Mouse (Mus musculus) spleen, embryonic (tissue): ENCODE results near the gene Runx2.

Source experiments
- CTCF ChIA-PET: fragments of 350-600 bp; sonication (Branson Sonifier 250); formaldehyde crosslinking; loops from one replicate; lab custom pipeline; 2022; lab: Charles Lee

Gene Runx2

GRCm38 (mm10) chr17:44631577-44631976 lies 183.0 kb downstream of the Runx2 start:
- CTCF ChIA-PET, result no interaction called here

- CTCF ChIA-PET, result interaction anchor here (0.7 kb wide), 1 partner anchor 25 kb away, joined by 3 read pairs; no protein-coding TSS in a partner anchor
These were observed 187.3 kb downstream of the Runx2 start for GRCm38 (mm10) chr17:44627317-44627716.

GRCm38 (mm10) chr17:44623707-44624106 lies 190.9 kb downstream of the Runx2 start:
- CTCF ChIA-PET, result no interaction called here

- CTCF ChIA-PET, result no interaction called here
These were observed 191.3 kb downstream of the Runx2 start for GRCm38 (mm10) chr17:44623271-44623670.

DNA sequence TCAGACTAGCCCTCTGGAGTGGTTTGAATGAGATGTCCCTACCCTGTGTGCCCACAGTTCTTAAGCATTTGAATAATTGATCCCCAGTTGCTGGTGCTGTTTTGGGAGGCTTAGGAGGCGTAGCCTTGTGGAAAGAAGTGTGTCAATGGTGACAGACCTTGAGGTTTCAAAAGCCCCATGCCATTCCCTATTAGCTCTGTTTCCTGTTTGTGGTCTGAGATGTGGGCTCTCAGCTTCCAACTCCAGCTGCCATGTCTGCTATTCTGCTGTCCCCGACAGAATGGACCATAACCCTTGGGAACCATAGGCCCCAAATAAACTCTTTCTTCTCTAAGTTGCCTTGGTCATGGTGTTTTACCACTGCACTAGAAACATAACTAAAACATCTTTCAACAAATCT lies 194.1 kb downstream of the Runx2 start:
- CTCF ChIA-PET, result no interaction called here

DNA sequence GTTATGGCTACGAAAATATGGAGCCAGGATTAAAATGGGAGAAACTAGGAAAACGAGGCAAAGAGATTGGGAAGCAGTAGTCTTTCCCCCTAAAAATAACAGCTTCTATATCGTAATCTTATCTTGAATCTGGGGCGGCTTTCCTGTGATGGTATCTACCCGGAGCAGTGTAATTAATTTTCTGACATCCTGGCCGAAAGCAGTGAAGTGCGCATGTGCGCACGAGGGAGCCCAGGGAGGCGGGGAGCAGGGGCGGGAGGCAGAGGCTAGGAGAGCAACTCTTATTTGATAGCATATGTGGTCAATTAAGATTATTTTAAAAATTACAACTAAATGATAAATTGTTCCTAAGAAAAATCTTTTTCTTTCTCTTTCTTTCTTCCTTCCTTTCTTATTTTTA lies 195.9 kb downstream of the Runx2 start:
- CTCF ChIA-PET, result no interaction called here

DNA sequence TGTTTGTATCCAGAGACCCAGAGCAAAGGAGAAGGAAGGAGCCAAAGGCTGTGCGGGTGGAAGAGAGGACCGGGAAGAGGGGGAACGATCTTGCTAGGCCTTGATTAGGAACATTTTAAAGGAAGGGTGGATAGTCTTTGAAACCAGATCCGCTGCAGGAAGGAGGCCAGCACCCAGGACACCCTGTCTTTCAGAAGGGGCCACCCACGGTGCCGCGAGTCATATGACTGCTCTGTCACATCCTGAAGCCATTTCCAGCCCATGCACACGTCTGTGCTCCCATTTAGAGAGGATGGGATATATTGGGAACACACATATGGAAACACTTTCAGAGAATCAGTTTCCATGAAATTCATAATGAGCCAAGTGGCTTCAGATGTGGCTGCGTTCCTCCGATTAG lies 196.4 kb downstream of the Runx2 start:
- CTCF ChIA-PET, result no interaction called here

DNA sequence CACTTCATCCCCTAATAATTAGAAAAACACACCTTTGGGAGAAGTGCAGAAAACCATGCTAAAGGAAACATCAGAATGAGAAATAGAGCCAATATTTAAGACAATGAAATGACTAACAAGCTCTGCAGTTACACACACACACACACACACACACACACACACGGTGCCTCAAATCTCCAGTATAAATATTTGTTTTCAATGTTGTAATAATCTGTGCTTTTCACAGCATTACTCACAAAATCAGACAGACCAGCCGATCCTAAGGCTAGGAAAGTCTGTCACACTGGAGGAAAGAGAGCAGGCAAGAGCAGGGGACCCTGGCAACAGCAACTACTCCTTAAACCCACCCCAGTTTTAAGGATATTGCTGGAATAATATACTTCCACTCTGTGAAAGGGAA lies 196.9 kb downstream of the Runx2 start:
- CTCF ChIA-PET, result no interaction called here

DNA sequence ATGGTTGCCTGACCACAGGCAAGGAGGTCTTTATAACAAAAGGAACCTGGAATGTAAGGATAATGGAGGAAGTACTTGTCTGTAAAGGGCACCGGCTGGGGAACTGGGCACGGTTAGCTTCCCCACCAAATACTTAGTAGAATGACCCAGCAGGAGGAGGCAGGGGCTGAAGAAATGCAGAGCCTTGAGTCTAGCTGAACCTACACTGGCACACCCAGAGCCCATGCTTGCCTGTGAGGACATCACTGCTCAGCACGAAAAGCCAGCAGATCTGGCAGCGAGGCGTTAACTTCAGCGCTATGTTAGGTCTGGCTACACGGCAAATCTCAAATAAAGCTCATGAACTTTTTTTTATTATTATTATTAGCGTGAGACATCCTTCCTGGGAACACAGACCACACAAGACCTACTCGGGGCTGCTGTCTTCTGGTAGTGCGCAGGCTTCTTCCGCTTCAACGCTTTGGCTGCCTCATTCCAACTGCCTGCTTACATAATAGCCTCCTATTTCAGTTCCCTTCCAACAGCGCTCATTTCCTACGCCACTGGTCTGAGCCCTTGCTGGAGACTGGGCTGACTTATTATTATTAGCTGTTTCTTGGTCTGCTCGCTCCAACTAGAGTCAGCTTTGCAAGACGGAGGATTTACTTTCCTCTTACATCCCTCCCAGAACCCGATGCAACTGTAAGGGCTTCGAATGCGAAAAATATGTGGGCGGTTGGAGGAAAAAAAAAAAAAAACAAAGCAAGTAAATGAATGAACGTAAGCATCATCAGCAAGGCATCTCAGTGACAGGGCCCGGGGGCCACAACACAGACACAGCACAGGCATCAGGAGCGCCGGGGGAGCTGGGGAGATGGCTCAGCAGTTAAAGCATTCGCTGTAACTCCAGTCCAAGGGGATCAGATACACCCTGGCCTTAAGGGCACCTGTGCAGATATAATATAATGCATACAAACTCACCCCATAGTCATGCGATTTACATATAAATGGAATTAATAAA lies 200.6 kb downstream of the Runx2 start:
- CTCF ChIA-PET, result no interaction called here

- CTCF ChIA-PET, result no interaction called here
These were observed 202.0 kb downstream of the Runx2 start for GRCm38 (mm10) chr17:44612641-44613040.

- CTCF ChIA-PET, result no interaction called here
These were observed 202.6 kb downstream of the Runx2 start for GRCm38 (mm10) chr17:44612002-44612401.

GRCm38 (mm10) chr17:44611543-44611942 lies 203.1 kb downstream of the Runx2 start:
- CTCF ChIA-PET, result no interaction called here

DNA sequence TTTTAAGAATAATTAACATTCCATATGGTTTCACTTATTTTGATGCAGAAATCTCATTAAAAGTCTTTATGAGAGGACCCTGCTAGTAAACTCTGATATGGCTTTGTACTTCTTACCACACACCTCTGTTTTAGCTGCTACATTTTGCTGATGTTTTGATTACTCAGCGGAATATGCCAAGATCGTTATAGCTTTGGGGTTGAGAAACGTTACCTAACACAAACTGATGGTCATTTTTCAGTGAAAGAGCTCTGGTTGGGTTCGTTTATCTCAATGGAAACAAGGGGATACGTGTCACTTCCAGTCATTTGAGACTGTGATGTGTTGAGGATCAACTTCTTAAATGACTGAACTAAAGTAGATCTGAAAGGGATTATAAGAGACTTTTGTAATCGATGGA lies 203.8 kb downstream of the Runx2 start:
- CTCF ChIA-PET, result no interaction called here

GRCm38 (mm10) chr17:44609897-44610641 lies 204.5 kb downstream of the Runx2 start:
- CTCF ChIA-PET, result no interaction called here

- CTCF ChIA-PET, result no interaction called here
These were observed 205.2 kb downstream of the Runx2 start for GRCm38 (mm10) chr17:44609356-44609755.

- CTCF ChIA-PET, result no interaction called here
These were observed 205.7 kb downstream of the Runx2 start for GRCm38 (mm10) chr17:44608907-44609306.

DNA sequence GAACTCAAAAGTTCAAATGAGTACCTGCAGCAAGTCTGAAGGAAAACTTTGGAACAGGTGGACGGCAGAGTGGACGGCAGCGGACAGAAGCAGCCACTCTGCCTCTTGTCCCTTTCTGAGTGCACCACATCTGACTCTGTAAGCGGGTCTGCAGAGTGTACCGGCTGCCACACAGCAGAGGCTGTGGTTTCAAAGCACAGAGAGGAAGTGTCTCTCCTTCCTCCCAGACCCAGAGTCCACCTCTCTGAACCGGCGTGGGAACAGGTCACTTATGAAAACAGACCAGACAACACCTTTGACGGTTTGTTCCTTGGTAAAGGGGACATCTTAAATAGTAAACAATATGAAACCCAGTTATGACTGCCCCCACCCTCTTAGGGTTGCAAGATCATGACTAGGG lies 207.2 kb downstream of the Runx2 start:
- CTCF ChIA-PET, result no interaction called here

- CTCF ChIA-PET, result interaction anchor here (0.6 kb wide), 1 partner anchor 149 kb away, joined by 3 read pairs; no protein-coding TSS in a partner anchor
These were observed 208.4 kb downstream of the Runx2 start for GRCm38 (mm10) chr17:44606245-44606644.

GRCm38 (mm10) chr17:44605749-44606148 lies 208.8 kb downstream of the Runx2 start:
- CTCF ChIA-PET, result interaction anchor here (0.6 kb wide), 1 partner anchor 148 kb away, joined by 3 read pairs; no protein-coding TSS in a partner anchor

GRCm38 (mm10) chr17:44603170-44603569 lies 211.4 kb downstream of the Runx2 start:
- CTCF ChIA-PET, result no interaction called here

DNA sequence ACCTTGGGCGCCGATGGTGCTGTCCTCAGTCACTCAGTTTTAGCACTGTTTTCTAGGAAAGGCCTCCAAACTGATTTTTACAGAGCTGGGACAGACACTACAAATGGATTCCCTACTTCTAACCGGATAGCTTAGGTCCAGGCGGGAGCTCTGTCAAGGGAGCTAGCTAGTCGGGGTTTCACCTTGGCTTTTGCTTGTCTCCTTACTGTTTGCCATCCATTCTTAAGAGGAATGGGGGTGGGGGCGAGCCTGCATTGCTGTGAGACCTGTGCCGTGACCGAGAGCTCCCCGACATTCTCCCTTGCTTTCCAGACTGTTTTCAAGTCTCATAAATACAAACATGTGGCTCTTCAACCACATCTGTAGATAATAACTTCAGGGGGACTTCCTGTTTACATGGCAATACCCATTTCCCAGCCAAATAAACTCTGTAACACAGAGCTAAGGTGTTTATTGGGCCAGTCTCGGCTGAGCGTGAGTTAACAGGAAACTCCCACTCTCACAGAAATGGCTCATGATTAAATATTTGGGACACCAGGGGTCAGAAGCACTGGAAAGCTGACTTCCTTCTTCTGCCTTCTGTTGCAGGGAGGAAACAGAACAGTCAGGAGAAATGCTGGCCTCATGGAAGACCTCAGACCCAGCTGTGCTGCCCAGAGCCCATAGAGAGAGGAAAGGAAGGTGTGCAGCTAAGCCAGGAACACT lies 213.1 kb downstream of the Runx2 start:
- CTCF ChIA-PET, result no interaction called here

GRCm38 (mm10) chr17:44599856-44600255 lies 214.7 kb downstream of the Runx2 start:
- CTCF ChIA-PET, result no interaction called here
